Mouse (Mus musculus) T-cell, adult 2 months (primary cell): ENCODE data around the gene Tox2.

Source experiments
- DNase-seq: peaks from one replicate; pipeline ENCODE4 v3.0.0; 2022; ENCODE audit warnings: low spot score

The Tox2 gene

DNA sequence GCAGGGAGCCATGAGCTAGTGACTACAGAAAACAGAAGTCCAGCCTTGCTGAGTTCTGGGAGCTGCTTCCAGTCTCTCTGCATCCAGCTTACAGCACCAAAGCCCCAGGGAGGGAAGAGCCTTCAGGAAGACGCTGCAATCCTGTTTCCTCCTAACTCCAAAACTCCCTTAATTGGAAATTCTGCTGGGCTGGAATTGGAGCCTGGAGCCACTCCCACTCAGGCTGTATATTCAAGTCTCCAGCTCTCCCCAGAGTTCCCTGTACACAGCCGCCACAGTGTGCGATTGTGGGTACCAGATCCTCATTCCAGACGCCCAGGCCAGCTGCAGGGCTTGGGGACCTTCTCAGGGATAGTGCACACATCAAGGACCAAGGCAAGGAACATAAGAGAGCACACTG lies 167.2 kb downstream of the Tox2 start:
- no peak for DNase-seq

DNA sequence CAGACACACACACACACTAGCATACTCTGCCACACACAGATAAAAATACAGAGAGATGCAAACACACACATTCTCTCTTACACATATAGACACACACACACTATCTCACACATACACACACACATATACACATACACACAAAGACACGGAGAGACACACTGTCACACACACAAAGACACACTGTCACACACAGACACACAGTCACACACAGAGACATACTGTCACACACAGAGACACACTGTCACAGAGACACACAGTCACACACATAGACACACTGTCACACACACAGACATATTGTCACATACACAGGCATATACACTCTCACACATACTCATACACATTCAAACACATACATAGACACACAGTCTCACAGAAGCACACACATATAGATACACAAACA lies 169.7 kb downstream of the Tox2 start:
- no peak for DNase-seq
